Mouse (Mus musculus) megakaryocyte, embryonic 14.5 days (primary cell): ENCODE data around the gene Nop16. TPM values are rescaled to one million over a fixed set of nuclear protein-coding genes. Genes with fewer than 3 reads are reported as not detected.
A peak's percentile ranks its signal among the peaks of the same experiment; 100 is the strongest.

Experiments
- H3K27me3 ChIP-seq: replicated peaks from 2 replicates; pipeline ENCODE3; 2012; ENCODE audit warnings: inconsistent platforms
- H3K36me3 ChIP-seq: replicated peaks from 2 replicates; pipeline ENCODE3; 2012; ENCODE audit warnings: low read length, inconsistent platforms, mixed read lengths
- H3K4me1 ChIP-seq: 2 replicates; pipeline ENCODE4 v1.6.1; 2012; ENCODE audit warnings: inconsistent platforms
- H3K4me3 ChIP-seq: replicated peaks from 2 replicates; pipeline ENCODE3; 2012; ENCODE audit warnings: moderate library complexity, mild to moderate bottlenecking, inconsistent platforms
- H3K9me3 ChIP-seq: 2 replicates; pipeline ENCODE4 v1.6.1; 2012; ENCODE audit warnings: inconsistent platforms
- FLI1 ChIP-seq: IDR thresholded peaks from 2 replicates; pipeline ENCODE4 v1.6.1; 2012; ENCODE audit warnings: low read length, inconsistent platforms, mixed read lengths
- GATA1 ChIP-seq: IDR thresholded peaks from 3 replicates; pipeline ENCODE4 v1.6.1; 2012; ENCODE audit warnings: mixed read lengths, low read length, inconsistent platforms, borderline replicate concordance
- polyA plus RNA-seq: library from polyadenylated mRNA; stranded (reverse); fragments of >175 nt; gene quantifications from 2 replicates; pipeline ENCODE4 v1.2.3, GENCODE M21; 2012; ENCODE audit warnings: low replicate concordance; ENCODE audit not compliant: insufficient read depth

Gene Nop16
- polyA plus RNA-seq, 1 experiment, result 22.1 TPM

DNA sequence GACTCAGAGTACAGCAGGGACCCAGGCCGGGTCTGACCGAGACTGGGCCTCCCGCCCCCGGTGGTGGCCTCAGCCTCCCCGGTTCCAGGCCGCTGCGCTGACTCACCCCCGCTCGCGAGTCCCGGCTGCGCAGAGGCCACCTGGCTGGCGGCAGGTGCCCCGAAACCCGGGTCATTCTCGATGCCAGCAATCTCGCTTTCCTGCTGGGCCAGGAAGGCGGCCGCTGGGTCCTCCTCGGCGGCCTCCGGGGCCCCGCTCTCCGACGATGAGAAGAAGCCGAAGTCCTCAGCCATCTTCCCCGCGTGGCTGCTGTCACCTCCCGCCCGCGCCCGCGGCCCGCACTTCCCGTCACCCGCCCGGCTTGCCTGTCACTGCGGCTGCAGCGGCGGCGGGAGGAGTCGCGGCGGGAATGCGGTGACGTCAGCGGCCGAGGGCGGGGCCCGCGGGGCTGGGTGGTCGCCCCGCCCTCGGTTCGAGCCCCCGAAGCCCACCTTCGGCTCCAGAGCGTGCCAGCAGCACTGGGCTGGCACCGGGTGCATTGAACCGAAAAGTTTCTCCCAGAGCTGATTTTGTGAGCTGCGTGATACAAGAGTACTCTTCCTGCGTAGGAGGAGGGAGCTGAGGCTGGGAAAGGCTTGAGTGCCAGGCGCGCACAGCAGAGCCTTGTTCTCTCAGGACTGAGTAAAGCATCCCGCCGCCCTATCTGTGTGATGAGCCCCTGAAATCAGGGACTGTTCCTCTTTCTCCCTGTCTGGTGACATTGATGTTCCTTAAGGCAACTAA is 21.3 kb upstream of the Nop16 start, which contains the start of gene Cltb:
Gene Cltb (minus strand): TSS at position 373 of the 783 bp plus-strand sequence.
- no peaks in the 10 kb centered on the region for H3K27me3 ChIP-seq
- TF ChIP-seq FLI1, result no peak
- TF ChIP-seq GATA1, result no peak
- peaks cover 32% of the 10 kb centered on the region for H3K4me1 ChIP-seq
- no peaks in the 10 kb centered on the region for H3K9me3 ChIP-seq
- H3K36me3 ChIP-seq, result peaks cover 7% of the 10 kb centered on the region
- peak within 1 kb of the TSS; percentile 94 for H3K4me3 ChIP-seq

DNA sequence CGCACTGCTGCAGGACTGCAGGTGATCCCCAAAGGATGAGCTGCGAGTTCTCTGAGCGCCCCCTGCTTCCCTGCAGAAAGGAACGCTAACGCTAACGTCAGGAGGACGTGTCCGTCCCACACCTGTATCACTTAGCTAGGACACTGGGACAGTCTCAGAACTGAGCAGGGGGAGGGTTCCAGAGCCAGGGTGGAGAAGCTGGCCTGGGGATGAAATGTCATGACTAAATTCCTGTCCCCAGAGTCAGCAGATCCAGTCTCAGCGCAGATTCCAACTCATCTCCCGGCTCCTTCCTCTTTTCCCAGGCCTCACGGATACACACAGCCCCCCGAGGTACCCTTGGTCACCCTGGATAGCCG is 20.7 kb upstream of the Nop16 start:
- TF ChIP-seq FLI1 (no peak), GATA1 (no peak)
- H3K36me3 ChIP-seq, result peaks cover 13% of the 10 kb centered on the region
- no peaks in the 10 kb centered on the region for H3K9me3 ChIP-seq
- peaks cover 35% of the 10 kb centered on the region for H3K4me1 ChIP-seq
- peak overlapping the region; percentile 94 for H3K4me3 ChIP-seq
- H3K27me3 ChIP-seq, result no peaks in the 10 kb centered on the region

DNA sequence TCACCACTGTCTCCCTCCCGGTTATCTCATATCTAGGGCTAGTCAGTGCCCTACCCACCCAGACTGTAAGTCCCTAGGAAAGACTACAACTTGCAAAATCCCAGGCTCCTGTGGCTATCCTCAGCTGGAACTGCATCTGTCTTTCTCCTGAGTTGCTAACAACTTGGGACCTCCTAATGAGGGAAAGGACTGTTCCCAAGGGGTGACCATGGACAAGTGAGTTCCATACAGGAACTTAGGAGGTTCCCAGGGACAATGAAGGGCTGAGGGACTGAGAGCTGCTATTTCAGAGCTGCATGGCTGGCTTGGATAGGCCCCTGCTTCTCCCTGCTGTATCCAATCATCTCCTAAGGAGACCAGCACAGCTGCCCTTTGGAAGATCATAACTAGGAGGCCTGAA is 19.4 kb upstream of the Nop16 start:
- H3K4me1 ChIP-seq, result peaks cover 40% of the 10 kb centered on the region
- no peaks in the 10 kb centered on the region for H3K9me3 ChIP-seq
- H3K4me3 ChIP-seq, result no peak overlapping the region
- no peaks in the 10 kb centered on the region for H3K27me3 ChIP-seq
- no peak for TF ChIP-seq FLI1
- TF ChIP-seq GATA1, result no peak
- peaks cover 23% of the 10 kb centered on the region for H3K36me3 ChIP-seq

DNA sequence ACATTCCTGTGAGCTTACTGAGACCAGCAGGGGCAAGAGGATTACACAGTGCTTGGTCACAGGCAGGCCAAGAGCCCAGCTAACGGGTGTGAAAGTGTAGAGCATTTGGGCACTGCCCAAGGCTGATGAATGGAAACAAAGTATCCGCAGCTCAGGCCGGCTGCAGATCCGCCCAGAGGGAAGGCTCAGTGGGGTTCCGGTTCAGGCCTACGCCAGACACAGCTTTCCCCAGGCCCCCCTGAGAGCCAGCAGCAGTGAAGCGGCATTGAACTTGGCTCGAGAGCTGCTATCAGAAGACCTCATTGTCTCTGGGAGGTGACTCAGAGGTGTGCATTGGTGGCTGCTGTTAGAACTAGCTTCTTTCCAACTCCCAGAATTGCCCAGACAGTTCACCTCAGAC is 18.8 kb upstream of the Nop16 start:
- Histone ChIP-seq H3K27me3 (no peaks in the 10 kb centered on the region), H3K4me1 (peaks cover 40% of the 10 kb centered on the region), H3K36me3 (peaks cover 28% of the 10 kb centered on the region), H3K9me3 (no peaks in the 10 kb centered on the region), H3K4me3 (no peak overlapping the region)
- no peak for TF ChIP-seq FLI1
- TF ChIP-seq GATA1, result no peak

DNA sequence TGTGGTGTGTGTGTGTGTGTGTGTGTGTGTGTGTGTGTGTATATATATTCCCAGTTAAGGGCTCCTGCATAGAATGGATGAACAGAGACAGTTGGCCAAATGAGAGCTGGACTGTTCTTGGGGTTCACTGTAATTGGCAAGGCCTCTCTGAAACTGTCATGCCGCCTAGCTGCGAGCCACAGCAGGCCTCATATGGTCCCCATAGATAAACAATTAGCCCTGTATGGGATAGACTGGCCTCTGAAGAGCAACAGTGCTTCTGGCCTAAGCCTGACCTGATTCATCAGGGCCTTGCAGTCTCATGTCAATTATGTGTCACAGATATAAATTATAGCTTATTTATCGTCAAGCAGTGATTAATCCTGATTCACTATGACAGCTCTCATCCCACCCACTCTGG is 18.1 kb upstream of the Nop16 start:
- no peak for TF ChIP-seq FLI1
- no peak for TF ChIP-seq GATA1

DNA sequence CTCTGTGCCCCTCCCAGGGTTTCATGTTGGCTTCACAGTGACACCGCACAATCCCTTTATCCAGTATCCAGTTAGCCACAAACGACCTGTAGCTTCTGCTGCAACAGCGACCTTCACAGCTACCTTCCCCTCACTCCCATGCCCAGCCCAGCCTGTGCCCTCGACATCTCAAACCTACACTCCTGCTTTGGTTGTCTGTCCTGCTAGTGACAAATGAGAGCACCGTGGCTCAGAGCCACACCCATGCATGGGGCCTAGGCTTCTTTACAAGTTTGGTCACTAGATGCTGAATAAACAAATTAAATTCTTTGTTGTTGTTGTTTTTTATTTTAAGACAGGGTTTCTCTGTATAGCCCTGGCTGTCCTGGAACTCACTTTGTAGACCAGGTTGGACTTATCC is 17.3 kb upstream of the Nop16 start:
- H3K36me3 ChIP-seq, result peaks cover 35% of the 10 kb centered on the region
- H3K27me3 ChIP-seq, result no peaks in the 10 kb centered on the region
- TF ChIP-seq GATA1, result no peak
- no peak for TF ChIP-seq FLI1
- peaks cover 44% of the 10 kb centered on the region for H3K4me1 ChIP-seq
- H3K4me3 ChIP-seq, result no peak overlapping the region
- no peaks in the 10 kb centered on the region for H3K9me3 ChIP-seq

More for the DNA sequence above, 18.1 kb upstream of the Nop16 start:
- Histone ChIP-seq H3K27me3 (no peaks in the 10 kb centered on the region), H3K4me1 (peaks cover 44% of the 10 kb centered on the region), H3K36me3 (peaks cover 34% of the 10 kb centered on the region), H3K9me3 (no peaks in the 10 kb centered on the region), H3K4me3 (no peak overlapping the region)

DNA sequence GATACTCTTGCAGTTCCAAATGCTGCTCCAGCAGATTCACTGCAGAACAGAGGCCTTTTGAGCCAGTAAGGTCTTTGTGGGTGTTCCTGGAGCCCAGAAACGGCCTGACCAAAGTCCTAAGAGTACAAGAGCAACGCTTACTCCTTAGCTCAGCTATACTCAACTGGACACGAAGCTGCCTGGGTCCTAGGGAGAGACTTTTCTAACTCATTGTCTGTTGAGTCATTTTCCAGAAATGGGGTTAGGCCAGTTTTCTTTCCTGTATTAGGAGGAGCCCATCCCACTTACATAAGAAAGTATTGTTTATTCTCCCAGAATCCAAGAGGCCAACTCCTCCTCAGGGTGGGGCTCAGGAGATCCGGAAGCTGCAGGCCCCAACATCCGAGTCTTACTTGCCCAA is 15.5 kb upstream of the Nop16 start:
- Histone ChIP-seq H3K4me3 (no peak overlapping the region), H3K9me3 (no peaks in the 10 kb centered on the region), H3K36me3 (peaks cover 45% of the 10 kb centered on the region), H3K4me1 (peaks cover 32% of the 10 kb centered on the region), H3K27me3 (no peaks in the 10 kb centered on the region)
- TF ChIP-seq FLI1, result no peak
- TF ChIP-seq GATA1, result no peak

DNA sequence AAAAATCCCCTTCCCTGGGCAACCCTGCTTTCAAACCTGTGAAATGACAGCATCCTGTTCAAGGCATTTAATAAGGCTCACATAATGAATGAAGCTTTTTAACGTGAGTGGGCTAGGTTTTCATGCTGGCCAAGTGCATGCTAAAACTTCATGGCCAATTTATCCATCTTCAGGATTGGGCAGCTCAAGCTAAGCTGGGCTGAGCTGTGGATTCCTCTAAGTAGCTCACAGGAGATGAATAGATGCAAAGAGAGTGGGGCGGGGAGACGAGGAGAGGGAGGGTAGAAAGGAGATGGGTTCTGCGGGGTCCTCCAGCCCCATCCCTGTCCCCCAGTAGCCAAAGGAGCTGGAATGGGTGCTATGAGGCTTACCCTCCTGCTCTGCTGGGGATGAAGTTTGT is 14.3 kb upstream of the Nop16 start:
- Histone ChIP-seq H3K9me3 (no peaks in the 10 kb centered on the region), H3K36me3 (peaks cover 52% of the 10 kb centered on the region), H3K4me3 (no peak overlapping the region), H3K4me1 (peaks cover 25% of the 10 kb centered on the region), H3K27me3 (no peaks in the 10 kb centered on the region)
- TF ChIP-seq FLI1, result no peak
- no peak for TF ChIP-seq GATA1

DNA sequence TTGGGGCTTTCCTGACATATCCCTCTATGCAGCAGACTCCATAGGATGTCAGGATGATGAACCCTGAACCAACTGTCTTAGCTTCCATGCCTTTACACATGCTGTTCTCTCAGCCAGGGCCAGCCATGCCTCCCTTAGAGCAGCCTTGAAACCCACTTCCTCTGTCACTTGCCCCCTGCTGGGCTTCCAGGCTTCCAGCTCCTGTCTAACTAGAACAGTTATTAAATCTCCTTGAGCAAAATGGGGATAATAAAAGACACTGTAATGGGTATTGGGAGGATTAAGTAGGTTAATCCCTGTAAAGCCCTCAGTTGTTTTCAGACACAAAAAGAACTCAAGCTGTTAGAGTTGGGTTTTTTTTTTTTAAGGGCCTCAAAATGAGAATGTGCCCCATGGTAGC is 13.6 kb upstream of the Nop16 start:
- Histone ChIP-seq H3K36me3 (peaks cover 59% of the 10 kb centered on the region), H3K27me3 (no peaks in the 10 kb centered on the region), H3K4me1 (peaks cover 18% of the 10 kb centered on the region), H3K4me3 (no peak overlapping the region), H3K9me3 (no peaks in the 10 kb centered on the region)
- TF ChIP-seq FLI1, result no peak
- TF ChIP-seq GATA1, result no peak

DNA sequence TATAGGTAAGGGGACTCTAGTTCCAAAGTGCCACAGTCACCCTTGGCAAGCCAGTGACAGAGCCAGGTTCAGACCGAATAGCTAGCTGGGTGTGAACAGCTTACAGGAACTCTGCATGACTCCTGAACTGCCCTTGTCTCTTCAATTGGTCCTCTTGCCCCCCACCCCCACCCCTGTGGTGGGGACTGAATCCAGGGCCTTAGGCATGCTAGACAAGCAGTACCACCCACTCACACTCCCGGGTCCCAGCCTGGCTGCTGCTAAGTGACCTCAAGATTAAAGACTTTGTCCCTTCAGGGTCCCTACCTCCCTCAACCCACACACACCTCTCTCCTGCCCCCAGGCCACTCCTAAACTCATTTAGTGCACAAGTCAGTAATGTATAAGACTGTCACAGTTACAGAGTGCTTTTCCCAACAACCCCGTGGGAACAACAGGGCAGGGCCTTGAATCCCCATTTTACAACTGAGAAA is 12.8 kb upstream of the Nop16 start:
- H3K27me3 ChIP-seq, result no peaks in the 10 kb centered on the region
- H3K4me3 ChIP-seq, result no peak overlapping the region
- TF ChIP-seq GATA1 (no peak), FLI1 (no peak)
- peaks cover 67% of the 10 kb centered on the region for H3K36me3 ChIP-seq
- peaks cover 18% of the 10 kb centered on the region for H3K4me1 ChIP-seq
- H3K9me3 ChIP-seq, result no peaks in the 10 kb centered on the region
